Mouse (Mus musculus) layer of hippocampus, postnatal 25 days (tissue): ENCODE results near the gene Fars2. TPM values are rescaled to one million over a fixed set of nuclear protein-coding genes. Genes with fewer than 3 reads are reported as not detected.

Source experiments
- DNase-seq, 2 experiments: peaks; one replicate each; pipeline ENCODE4 v3.0.0; 2022; ENCODE audit warnings: mixed read lengths in 2 of 2, low spot score in 1 of 2; ENCODE audit errors: extremely low spot score in 1 of 2
- total RNA-seq, 2 experiments: library from RNA; stranded (reverse); gene quantifications; 2 replicates each; pipeline ENCODE4 v1.2.3; 2021

The Fars2 gene
- total RNA-seq, 2 experiments from 2014 or later = 33.8 to 37.6 TPM

GRCm38 (mm10) chr13:36538385-36538784 is 421.2 kb downstream of the Fars2 start:
- DNase-seq = no peak

DNA sequence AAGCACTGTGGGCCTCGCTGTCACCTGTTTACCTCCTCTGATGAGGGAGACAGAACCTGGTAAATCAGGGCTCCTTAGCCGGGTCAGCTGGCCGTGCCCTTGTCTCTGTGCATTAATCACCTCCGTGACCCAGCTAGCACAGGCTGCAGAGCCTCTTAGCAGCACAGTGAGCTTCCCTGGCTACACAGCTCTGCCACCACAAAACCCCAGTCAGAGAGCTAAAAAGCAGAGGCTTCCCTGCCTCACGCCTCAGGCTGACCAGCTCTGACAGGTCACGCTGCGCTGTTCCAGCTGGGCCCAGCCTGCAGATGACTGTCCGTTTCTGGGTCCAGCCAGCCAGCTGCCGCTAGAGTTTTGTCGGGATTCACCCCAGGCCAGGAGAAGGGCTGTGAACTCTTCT is 423.0 kb downstream of the Fars2 start:
- DNase-seq = no peak

- no peak for DNase-seq
Observed at GRCm38 (mm10) chr13:36541287-36541780, 424.1 kb downstream of the Fars2 start.

DNA sequence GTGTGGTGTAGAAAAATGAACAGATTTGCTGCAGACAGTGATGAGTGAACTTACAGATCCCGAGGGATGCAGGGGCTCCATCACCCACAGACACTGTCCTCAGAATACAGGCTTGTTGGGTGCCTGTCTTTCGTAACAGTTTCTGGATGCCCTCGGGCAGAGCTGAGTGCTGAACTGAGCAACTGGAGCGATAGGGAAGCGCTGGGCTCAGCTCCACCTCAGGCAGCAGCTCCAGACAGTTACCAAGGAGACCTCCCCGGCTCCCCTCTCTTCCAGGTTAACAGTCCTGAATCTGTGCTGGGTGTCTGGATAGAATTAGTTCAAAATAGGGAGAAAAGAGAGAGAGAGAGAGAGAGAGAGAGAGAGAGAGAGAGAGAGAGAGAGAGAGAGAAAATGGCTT is 433.5 kb downstream of the Fars2 start:
- no peak for DNase-seq

GRCm38 (mm10) chr13:36552522-36553246 is 435.5 kb downstream of the Fars2 start:
- DNase-seq = no peak

- DNase-seq = no peak
Observed at GRCm38 (mm10) chr13:36553247-36553642, 436.0 kb downstream of the Fars2 start.

DNA sequence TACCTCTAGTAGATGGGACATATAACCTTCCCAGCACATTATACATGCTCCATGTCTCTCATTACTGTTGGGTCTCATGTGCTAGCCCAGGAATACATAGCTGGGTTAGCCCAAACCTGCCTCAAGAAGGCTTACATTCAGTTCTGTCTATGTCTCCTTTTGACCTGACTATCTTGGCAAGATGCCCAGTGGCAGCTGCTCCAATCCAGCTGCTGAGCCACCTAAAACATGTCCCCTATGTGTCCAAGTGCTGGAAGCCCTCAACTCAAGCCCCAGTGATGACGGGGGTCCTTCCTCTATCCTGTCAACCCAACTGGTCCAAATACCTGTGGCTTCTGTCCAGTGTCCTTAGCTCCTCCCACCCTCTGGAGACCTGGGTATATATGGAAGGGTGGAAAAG is 437.5 kb downstream of the Fars2 start:
- DNase-seq = no peak

DNA sequence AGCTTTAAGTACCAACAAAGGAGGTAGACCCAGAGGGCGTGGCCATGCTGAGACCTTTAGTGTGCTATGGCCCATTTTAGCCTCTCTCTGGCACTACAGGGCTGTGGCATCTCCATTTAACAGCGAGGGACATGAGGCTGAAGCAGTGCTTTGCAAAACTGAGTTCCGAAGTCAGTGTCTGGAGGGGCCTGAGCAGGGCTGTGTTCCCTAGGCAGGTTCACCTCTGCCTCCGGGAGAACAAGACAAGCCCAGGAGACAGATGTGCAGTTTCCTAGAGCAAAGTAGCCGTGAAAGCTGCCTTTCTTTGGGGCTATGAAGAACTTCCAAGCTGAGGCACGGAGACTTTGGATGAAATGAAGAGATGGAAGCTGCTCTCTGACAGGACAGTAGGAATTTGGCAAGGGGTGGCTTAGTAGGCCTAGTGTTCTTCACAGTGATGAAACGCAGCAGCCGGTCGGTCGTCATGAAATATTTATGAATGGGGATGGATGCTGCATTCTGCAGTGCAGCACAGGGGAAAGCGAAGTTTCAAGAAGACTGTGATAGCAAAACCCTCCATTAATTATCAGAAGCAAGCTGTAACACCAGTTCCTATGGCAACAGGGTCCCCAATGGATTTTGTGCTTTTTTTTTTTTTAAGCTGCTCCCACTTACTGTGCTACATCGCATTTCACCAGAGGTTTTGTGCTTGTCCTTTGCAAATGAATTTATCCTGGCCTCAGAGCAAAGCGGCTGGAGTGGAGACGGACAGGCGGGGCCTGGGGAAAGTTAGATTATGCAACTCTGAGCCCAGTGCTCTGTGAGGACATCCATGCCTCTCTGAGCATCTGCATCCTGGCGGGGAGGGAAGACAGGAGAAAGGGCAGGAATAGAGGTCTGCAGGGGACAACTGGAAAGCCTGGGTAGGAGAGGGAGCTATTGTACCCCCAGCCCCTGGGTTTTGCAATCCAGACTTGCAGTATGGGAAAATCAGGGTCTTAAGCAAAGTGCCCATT is 445.5 kb downstream of the Fars2 start:
- DNase-seq = no peak

- DNase-seq = no peak
Observed at GRCm38 (mm10) chr13:36564764-36565315, 447.6 kb downstream of the Fars2 start.

DNA sequence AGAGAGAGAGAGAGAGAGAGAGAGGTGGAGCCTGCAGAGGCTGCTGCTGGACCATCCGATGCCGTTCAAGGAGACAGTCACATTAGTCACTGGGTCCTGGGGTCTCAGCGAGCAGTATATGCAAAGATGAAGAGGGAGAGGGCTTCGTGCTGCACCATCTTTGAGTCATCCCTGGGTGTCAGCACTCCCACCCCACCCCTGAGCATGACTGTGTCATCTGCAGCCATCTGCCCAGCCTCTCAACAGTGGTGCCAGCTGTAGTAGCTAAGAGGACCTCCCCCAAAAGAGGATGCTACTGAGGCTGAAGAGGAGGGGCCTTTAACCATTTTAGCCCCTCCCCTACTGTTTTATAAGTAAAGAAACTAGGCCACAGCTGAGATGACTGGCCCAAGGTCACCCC is 459.6 kb downstream of the Fars2 start:
- DNase-seq = no peak

DNA sequence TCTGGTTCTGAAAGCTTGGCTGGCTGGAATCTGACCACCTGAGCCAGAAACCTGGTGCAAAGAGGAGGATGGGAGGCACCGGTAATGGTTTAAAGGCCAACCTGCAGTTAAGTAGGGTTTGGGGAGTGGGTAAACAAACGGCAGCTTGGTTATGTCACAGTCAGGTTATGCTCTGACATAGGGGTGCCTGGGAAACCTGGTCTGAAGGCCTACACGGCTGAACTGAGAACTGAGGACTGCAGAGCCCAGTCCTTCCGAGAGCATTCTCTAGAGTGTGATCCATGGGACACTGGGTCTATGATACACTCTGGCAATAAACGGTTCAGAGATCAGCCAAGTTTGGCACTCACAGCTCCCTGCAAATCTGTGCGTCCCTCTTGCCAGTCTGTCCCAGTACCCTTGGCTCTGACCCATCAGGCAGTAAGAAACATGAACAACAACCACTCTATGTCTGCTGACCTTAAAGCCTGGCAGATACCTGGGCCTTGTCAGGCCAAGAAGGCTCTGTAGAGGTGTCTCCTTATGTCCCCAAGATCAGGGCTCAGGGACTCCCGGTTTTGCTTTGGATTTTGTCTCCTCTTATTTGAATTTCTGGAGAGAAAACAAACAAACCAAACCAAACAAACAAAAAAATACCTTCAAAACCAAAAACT is 460.8 kb downstream of the Fars2 start:
- DNase-seq = no peak

DNA sequence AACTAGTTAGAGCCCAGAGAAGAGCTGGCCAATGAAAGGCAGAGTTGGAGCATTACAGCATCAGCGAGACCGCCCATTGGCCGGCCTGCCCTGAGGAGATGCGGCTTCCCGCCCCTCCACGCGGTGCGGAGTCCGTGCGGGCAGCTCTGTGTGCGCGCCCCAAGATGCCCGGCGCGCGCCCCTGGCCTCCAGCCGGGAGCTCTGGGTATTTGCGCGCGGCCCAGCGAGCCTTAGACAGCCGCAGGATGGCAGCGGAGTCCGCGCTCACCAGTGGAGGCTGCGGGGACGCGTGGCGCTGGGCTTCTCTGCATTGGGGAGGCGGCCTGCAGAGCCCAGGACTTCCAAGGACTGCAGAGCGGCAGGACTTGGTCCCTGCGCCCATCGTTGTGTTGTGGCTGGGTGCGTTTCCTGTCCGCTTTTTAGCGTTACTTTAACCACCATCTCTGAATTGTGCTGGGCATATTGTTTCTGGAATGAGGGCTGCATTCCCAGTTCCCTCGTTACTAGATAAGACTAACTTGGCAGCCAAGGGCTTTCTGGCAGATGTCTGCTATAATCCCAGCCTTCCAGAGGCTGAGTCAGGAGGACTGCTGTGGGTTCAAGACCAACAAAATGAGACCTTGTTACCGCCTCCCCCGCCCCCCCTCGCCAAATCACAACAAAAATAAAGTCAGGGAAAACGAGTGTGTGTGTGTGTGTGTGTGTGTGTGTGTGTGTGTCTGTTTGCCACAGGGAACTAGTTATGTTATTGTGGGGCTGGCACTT is 461.5 kb downstream of the Fars2 start:
- DNase-seq = peak; percentile 65 to 75

- no peak for DNase-seq
Observed at GRCm38 (mm10) chr13:36582406-36583070, 465.3 kb downstream of the Fars2 start.

GRCm38 (mm10) chr13:36583481-36584151 is 466.4 kb downstream of the Fars2 start:
- DNase-seq = no peak

GRCm38 (mm10) chr13:36584197-36584596 is 467.0 kb downstream of the Fars2 start:
- no peak for DNase-seq

GRCm38 (mm10) chr13:36589092-36589491 is 471.9 kb downstream of the Fars2 start:
- DNase-seq = no peak

DNA sequence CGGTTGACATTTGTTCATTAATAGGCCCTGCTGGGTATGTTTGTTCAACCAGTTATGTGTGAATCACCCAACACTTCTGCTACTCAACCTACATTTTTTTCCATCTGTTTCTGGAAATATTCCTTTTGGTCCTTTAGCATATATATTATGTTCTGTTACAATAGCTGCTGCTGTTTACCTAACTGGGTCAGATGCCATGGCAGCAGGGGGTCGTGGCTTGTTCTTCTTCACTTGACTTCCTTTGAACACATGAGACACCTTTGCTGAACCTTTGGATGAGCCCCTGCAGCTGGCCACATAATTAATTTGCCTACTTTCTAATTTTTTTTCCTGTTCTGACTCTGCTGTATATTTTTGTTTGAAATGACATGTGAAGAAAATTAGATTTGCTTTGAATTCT is 475.1 kb downstream of the Fars2 start:
- DNase-seq = no peak

- DNase-seq = no peak
Observed at GRCm38 (mm10) chr13:36606717-36607116, 489.5 kb downstream of the Fars2 start.

GRCm38 (mm10) chr13:36607871-36608270 is 490.7 kb downstream of the Fars2 start:
- no peak for DNase-seq
